Mouse (Mus musculus) mature B cell (primary cell): Measurements from ENCODE around the gene U2af2.

Experiments used
- in situ Hi-C: fragments of 300-500 bp; cut with MboI; formaldehyde crosslinking; loops from 2 replicates; pipeline ENCODE4 v1.14.3; 2019

Gene U2af2

GRCm38 (mm10) chr7:5037467-5037866 is 24.5 kb upstream of the U2af2 start:
- in situ Hi-C loops = no loop called here

GRCm38 (mm10) chr7:5038109-5038732 is 23.7 kb upstream of the U2af2 start, which contains the start of gene Zfp784:
Gene Zfp784, minus strand, starts transcription at chr7:5038446.
- in situ Hi-C loops = no loop called here

GRCm38 (mm10) chr7:5038940-5039339 is 23.0 kb upstream of the U2af2 start:
- in situ Hi-C loops = no loop called here

- in situ Hi-C loops = loop anchor here (5.0 kb wide), 1 partner anchor 33 kb away; the partner anchor contains the start of genes Fiz1 and Zfp524
Observed at GRCm38 (mm10) chr7:5044981-5045380, 17.0 kb upstream of the U2af2 start.

GRCm38 (mm10) chr7:5046112-5046511 is 15.8 kb upstream of the U2af2 start:
- in situ Hi-C loops = loop anchor here (5.0 kb wide), 1 partner anchor 34 kb away; the partner anchor contains the start of genes Fiz1 and Zfp524

GRCm38 (mm10) chr7:5047313-5047712 is 14.6 kb upstream of the U2af2 start:
- in situ Hi-C loops = loop anchor here (5.0 kb wide), 1 partner anchor 35 kb away; the partner anchor contains the start of genes Fiz1 and Zfp524

- in situ Hi-C loops = loop anchor here (5.0 kb wide), 1 partner anchor 109 kb away; no protein-coding TSS in a partner anchor
Observed at GRCm38 (mm10) chr7:5051193-5052192, 10.4 kb upstream of the U2af2 start, which contains the start of gene Zfp580. Gene Zfp580, plus strand, starts transcription at chr7:5051538.

- in situ Hi-C loops = loop anchor here (5.0 kb wide), 1 partner anchor 110 kb away; no protein-coding TSS in a partner anchor
Observed at GRCm38 (mm10) chr7:5052438-5052837, 9.5 kb upstream of the U2af2 start.

GRCm38 (mm10) chr7:5052931-5053343 is 9.0 kb upstream of the U2af2 start:
- in situ Hi-C loops = loop anchor here (5.0 kb wide), 1 partner anchor 111 kb away; no protein-coding TSS in a partner anchor

GRCm38 (mm10) chr7:5053456-5054179 is 8.3 kb upstream of the U2af2 start:
- in situ Hi-C loops = loop anchor here (5.0 kb wide), 1 partner anchor 111 kb away; no protein-coding TSS in a partner anchor

GRCm38 (mm10) chr7:5056651-5057263 is 5.2 kb upstream of the U2af2 start:
- in situ Hi-C loops = no loop called here

GRCm38 (mm10) chr7:5057381-5057780 is 4.6 kb upstream of the U2af2 start:
- in situ Hi-C loops = no loop called here

GRCm38 (mm10) chr7:5057804-5058203 is 4.1 kb upstream of the U2af2 start:
- in situ Hi-C loops = no loop called here

GRCm38 (mm10) chr7:5058631-5059030 is 3.3 kb upstream of the U2af2 start:
- in situ Hi-C loops = no loop called here

- in situ Hi-C loops = no loop called here
Observed at GRCm38 (mm10) chr7:5059421-5059820, 2.5 kb upstream of the U2af2 start.

GRCm38 (mm10) chr7:5060239-5060731 is 1.7 kb upstream of the U2af2 start:
- in situ Hi-C loops = no loop called here

GRCm38 (mm10) chr7:5060944-5061773 is 784 bp upstream of the U2af2 start:
- in situ Hi-C loops = no loop called here

GRCm38 (mm10) chr7:5062360-5063001 is 538 bp downstream of the U2af2 start:
- in situ Hi-C loops = no loop called here

- in situ Hi-C loops = no loop called here
Observed at GRCm38 (mm10) chr7:5064886-5065285, 2.9 kb downstream of the U2af2 start.
